Mouse (Mus musculus): Measurements from ENCODE around the gene Rhag. TPM values are rescaled to one million over a fixed set of nuclear protein-coding genes. Genes with fewer than 3 reads are reported as not detected.

Rhag gene
- total and polyA plus RNA-seq, 2 experiments from 2014 or later, result not detected

GRCm38 (mm10) chr17:40874701-40875100, 63.8 kb downstream of the Rhag start:
- DNase-seq (no peak), ATAC-seq (no peak)
- no peak overlapping the region for H3K27ac ChIP-seq (ENCODE audit: low read depth, low read length)
- no peak overlapping the region for H3K9ac ChIP-seq
- no peak overlapping the region for H3K4me3 ChIP-seq (ENCODE audit: low read depth, low read length)
- no peaks in the 10 kb centered on the region for H3K36me3 ChIP-seq (ENCODE audit: insufficient read depth)
- no peaks in the 10 kb centered on the region for H3K4me1 ChIP-seq (ENCODE audit: insufficient read depth)
- H3K27me3 ChIP-seq (ENCODE audit: insufficient read depth, low read length), result no peaks in the 10 kb centered on the region
- WGBS, result 81% methylated on average over 3 of the region's 3 CpGs
- no peaks in the 10 kb centered on the region for H3K9me3 ChIP-seq (ENCODE audit: low read length)
- no peak for TF ChIP-seq CTCF (IDR thresholded peaks at IDR 0.05; ENCODE audit: low read depth)
- no peak overlapping the region for H3K4me2 ChIP-seq (ENCODE audit: low read depth)

GRCm38 (mm10) chr17:40875568-40875967, 64.6 kb downstream of the Rhag start:
- H3K4me1 ChIP-seq (ENCODE audit: insufficient read depth), result no peaks in the 10 kb centered on the region
- H3K4me3 ChIP-seq (ENCODE audit: low read depth, low read length), result no peak overlapping the region
- no peak overlapping the region for H3K27ac ChIP-seq (ENCODE audit: low read depth, low read length)
- H3K9ac ChIP-seq, result no peak overlapping the region
- no peak for TF ChIP-seq CTCF (IDR thresholded peaks at IDR 0.05; ENCODE audit: low read depth)
- H3K4me2 ChIP-seq (ENCODE audit: low read depth), result no peak overlapping the region
- H3K9me3 ChIP-seq (ENCODE audit: low read length), result no peaks in the 10 kb centered on the region
- 96% methylated on average over 1 of the region's 1 CpGs for WGBS
- ATAC-seq (no peak), DNase-seq (no peak)
- H3K27me3 ChIP-seq (ENCODE audit: insufficient read depth, low read length), result no peaks in the 10 kb centered on the region
- H3K36me3 ChIP-seq (ENCODE audit: insufficient read depth), result no peaks in the 10 kb centered on the region

GRCm38 (mm10) chr17:40877741-40878140, 66.8 kb downstream of the Rhag start:
- Histone ChIP-seq H3K27me3 (ENCODE audit: insufficient read depth, low read length) (no peaks in the 10 kb centered on the region), H3K27ac (ENCODE audit: low read depth, low read length) (no peak overlapping the region), H3K4me3 (ENCODE audit: low read depth, low read length) (no peak overlapping the region), H3K4me1 (ENCODE audit: insufficient read depth) (no peaks in the 10 kb centered on the region), H3K9me3 (ENCODE audit: low read length) (no peaks in the 10 kb centered on the region), H3K36me3 (ENCODE audit: insufficient read depth) (no peaks in the 10 kb centered on the region), H3K9ac (no peak overlapping the region), H3K4me2 (ENCODE audit: low read depth) (no peak overlapping the region)
- 54% methylated on average over 3 of the region's 3 CpGs for WGBS
- DNase-seq, result no peak
- TF ChIP-seq CTCF (IDR thresholded peaks at IDR 0.05; ENCODE audit: low read depth), result no peak
- ATAC-seq, result no peak

GRCm38 (mm10) chr17:40879528-40879923, 68.6 kb downstream of the Rhag start:
- H3K4me3 ChIP-seq (ENCODE audit: low read depth, low read length), result peak overlapping the region; percentile 57
- H3K9ac ChIP-seq, result peak overlapping the region; percentile 53; the same call in 1 of the 2 replicates
- H3K4me1 ChIP-seq (ENCODE audit: insufficient read depth), result no peaks in the 10 kb centered on the region
- no peak for TF ChIP-seq CTCF (IDR thresholded peaks at IDR 0.05; ENCODE audit: low read depth)
- H3K27me3 ChIP-seq (ENCODE audit: insufficient read depth, low read length), result no peaks in the 10 kb centered on the region
- no peaks in the 10 kb centered on the region for H3K36me3 ChIP-seq (ENCODE audit: insufficient read depth)
- DNase-seq (peak; percentile 1), ATAC-seq (no peak)
- no peak overlapping the region for H3K27ac ChIP-seq (ENCODE audit: low read depth, low read length)
- peak overlapping the region; percentile 94 for H3K4me2 ChIP-seq (ENCODE audit: low read depth)
- no peaks in the 10 kb centered on the region for H3K9me3 ChIP-seq (ENCODE audit: low read length)
- WGBS, result 14% methylated on average over 6 of the region's 6 CpGs

- peak; percentile 76 for ATAC-seq
- no peaks in the 10 kb centered on the region for H3K36me3 ChIP-seq (ENCODE audit: insufficient read depth)
- H3K9ac ChIP-seq, result peak within 1 kb of the TSS; percentile 53
- TF ChIP-seq CTCF (IDR thresholded peaks at IDR 0.05; ENCODE audit: low read depth), result no peak
- peak; percentile 42 for DNase-seq
- H3K27me3 ChIP-seq (ENCODE audit: insufficient read depth, low read length), result no peaks in the 10 kb centered on the region
- H3K9me3 ChIP-seq (ENCODE audit: low read length), result no peaks in the 10 kb centered on the region
- H3K4me1 ChIP-seq (ENCODE audit: insufficient read depth), result no peaks in the 10 kb centered on the region
- H3K27ac ChIP-seq (ENCODE audit: low read depth, low read length), result no peak within 1 kb of the TSS
- peak within 1 kb of the TSS; percentile 57 for H3K4me3 ChIP-seq (ENCODE audit: low read depth, low read length)
- peak within 1 kb of the TSS; percentile 94 for H3K4me2 ChIP-seq (ENCODE audit: low read depth)
- WGBS, result 2% methylated on average over 40 of the region's 40 CpGs
These were observed 69.2 kb downstream of the Rhag start, which contains the start of gene 9130008F23Rik for GRCm38 (mm10) chr17:40879924-40880691. Gene 9130008F23Rik, minus strand, starts transcription at chr17:40880559.

GRCm38 (mm10) chr17:40882172-40882571, 71.2 kb downstream of the Rhag start:
- DNase-seq (no peak), ATAC-seq (no peak)
- no peak overlapping the region for H3K9ac ChIP-seq
- WGBS, result 93% methylated on average over 6 of the region's 6 CpGs
- H3K36me3 ChIP-seq (ENCODE audit: insufficient read depth), result no peaks in the 10 kb centered on the region
- no peaks in the 10 kb centered on the region for H3K4me1 ChIP-seq (ENCODE audit: insufficient read depth)
- TF ChIP-seq CTCF (IDR thresholded peaks at IDR 0.05; ENCODE audit: low read depth), result no peak
- no peak overlapping the region for H3K4me3 ChIP-seq (ENCODE audit: low read depth, low read length)
- H3K27ac ChIP-seq (ENCODE audit: low read depth, low read length), result no peak overlapping the region
- no peaks in the 10 kb centered on the region for H3K9me3 ChIP-seq (ENCODE audit: low read length)
- no peaks in the 10 kb centered on the region for H3K27me3 ChIP-seq (ENCODE audit: insufficient read depth, low read length)
- no peak overlapping the region for H3K4me2 ChIP-seq (ENCODE audit: low read depth)

- Histone ChIP-seq H3K27me3 (ENCODE audit: insufficient read depth, low read length) (no peaks in the 10 kb centered on the region), H3K9me3 (ENCODE audit: low read length) (no peaks in the 10 kb centered on the region), H3K36me3 (ENCODE audit: insufficient read depth) (no peaks in the 10 kb centered on the region), H3K9ac (no peak overlapping the region), H3K4me2 (ENCODE audit: low read depth) (no peak overlapping the region), H3K4me3 (ENCODE audit: low read depth, low read length) (no peak overlapping the region), H3K4me1 (ENCODE audit: insufficient read depth) (no peaks in the 10 kb centered on the region), H3K27ac (ENCODE audit: low read depth, low read length) (no peak overlapping the region)
- WGBS, result 84% methylated on average over 4 of the region's 4 CpGs
- TF ChIP-seq CTCF (IDR thresholded peaks at IDR 0.05; ENCODE audit: low read depth), result no peak
- no peak for DNase-seq
- no peak for ATAC-seq
These were observed 74.2 kb downstream of the Rhag start for GRCm38 (mm10) chr17:40885155-40885554.

All from forebrain, postnatal 0 days (tissue).